Mouse (Mus musculus): ENCODE data around the gene Gm15107. TPM values are rescaled to one million over a fixed set of nuclear protein-coding genes. Genes with fewer than 3 reads are reported as not detected.

The Gm15107 gene
- polyA plus RNA-seq (2014; fragmentation: Illumina TruSeq; extraction: RNeasy Lipid Tissue Mini Kit (QIAGEN cat#74804); ENCODE audit: low read depth, low replicate concordance) = 7.8 TPM

DNA sequence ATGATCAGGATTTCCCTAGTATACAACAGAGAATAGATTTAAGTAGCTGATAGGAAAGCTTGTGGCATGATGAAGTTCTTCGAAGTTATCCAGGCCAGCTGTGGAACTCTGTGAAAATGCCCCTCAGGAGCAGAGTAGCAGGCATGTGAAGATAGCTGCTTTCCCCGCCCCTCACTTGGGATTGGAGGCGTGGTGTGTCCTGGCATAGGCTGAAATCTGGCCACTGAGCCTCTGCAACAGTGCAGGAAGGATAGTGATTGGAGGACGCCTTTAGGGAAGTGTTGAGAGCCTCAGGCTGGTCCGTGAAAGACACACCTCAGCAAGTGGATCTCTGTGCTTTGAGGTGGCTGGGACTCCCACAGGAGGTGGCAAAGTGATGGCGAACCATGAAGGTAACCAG is at the start of gene Gm15107:
Gm15107 (plus strand) TSS at position 301 of the 400 bp plus-strand sequence.

Other genes starting within 250 kb of the Gm15107 start
- 1.1 TPM for gene Gm15080, start 187.7 kb upstream of the Gm15107 start, polyA plus RNA-seq (2014; fragmentation: Illumina TruSeq; extraction: RNeasy Lipid Tissue Mini Kit (QIAGEN cat#74804); ENCODE audit: low read depth, low replicate concordance)

Measured in testis, adult 10 weeks (tissue).